Mouse (Mus musculus) lung, postnatal 0 days (tissue): ENCODE measurements around the gene Acsbg2.

Source experiments
- CTCF ChIP-seq: IDR thresholded peaks from 2 replicates; pipeline ENCODE4 v1.5.1; 2016; ENCODE audit warnings: antibody characterized with exemption, mild to moderate bottlenecking
- EP300 ChIP-seq: IDR thresholded peaks from 2 replicates; pipeline ENCODE4 v1.6.1; 2016; ENCODE audit warnings: antibody characterized with exemption, mild to moderate bottlenecking, control low read depth

- TF ChIP-seq CTCF (no peak), EP300 (no peak)
Measured at GRCm38 (mm10) chr17:56896513-56897129, 22.4 kb upstream of the Acsbg2 start.
